Mouse (Mus musculus) adrenal gland, adult 18-20 months (tissue): Measurements from ENCODE around the gene Bcor. TPM values are rescaled to one million over a fixed set of nuclear protein-coding genes. Genes with fewer than 3 reads are reported as not detected.

Experiments used
- DNase-seq, 2 experiments: peaks; one replicate each; pipeline ENCODE4 v3.0.0; 2021 to 2022; ENCODE audit warnings: low spot score in 2 of 2
- total RNA-seq, 2 experiments: library from RNA; stranded (reverse); gene quantifications; 1 replicate in 1 of 2; 2 replicates in 1 of 2; pipeline ENCODE4 v1.2.3; 2021

Gene Bcor
- total RNA-seq, 2 experiments from 2014 or later, result 12.7 to 16.5 TPM

DNA sequence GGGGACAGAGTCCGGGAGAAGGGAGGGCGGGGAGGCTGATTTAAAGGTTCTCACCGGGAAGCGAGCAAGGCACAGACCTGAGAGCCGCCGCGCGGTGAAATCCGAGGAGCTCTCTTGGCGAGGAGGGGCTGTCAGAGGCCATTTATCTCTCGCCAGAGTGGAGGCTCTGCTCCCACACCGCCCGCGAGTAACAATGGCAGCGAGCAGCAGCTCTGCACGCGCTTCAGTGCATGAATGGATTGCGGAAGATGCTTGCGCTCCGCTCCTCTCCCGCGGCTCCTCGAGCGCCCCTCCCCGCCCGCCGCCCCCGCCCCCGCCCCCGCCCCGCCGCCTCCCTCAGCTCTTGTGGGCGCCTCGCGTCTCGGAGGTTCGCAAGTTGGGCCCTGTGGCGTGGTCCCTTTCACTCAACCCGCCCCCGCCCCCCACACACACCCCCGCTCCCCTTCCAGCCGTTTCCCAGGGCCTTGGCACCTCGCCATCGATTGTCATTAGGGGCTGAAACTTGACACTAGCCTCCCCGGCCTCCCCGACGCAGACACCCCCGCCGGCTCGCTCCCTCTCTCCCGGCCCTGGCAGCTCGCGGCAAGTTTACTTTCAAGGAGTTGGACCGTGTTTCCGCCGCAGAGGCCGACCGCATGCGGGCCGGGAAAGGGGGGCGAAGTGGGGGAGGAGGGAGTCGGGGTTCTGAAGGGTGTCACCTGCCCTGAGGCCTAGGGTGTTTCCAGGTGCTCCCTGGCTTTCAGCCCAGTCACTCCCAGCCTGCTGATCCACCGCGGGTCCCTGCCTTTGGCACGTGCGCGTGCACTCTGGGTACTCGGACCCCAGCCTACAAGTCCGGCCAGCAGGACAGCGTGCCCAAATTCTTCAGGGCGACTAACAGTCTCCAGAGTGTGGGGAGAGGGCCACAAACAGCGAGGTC, 31.7 kb downstream of the Bcor start:
- DNase-seq, result peak in 1 of 2 experiments; percentile 31

DNA sequence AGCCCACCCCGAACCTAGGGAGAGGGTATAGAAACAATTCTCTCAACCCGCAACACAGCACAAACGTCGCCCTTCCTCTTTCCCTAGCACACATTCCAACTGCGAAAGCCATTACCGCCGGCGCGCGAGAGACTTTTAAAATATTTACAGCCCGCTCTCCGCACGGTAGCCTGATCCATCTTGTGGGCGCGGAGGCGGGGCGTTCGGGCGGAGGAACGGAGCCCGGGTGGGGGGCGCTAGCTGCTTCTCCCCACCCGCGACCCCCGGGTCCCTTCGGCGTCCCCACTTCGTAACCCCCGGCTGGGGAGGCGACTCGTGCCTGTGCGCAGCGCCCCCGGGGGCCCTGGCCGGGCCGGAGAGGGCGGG, 32.4 kb downstream of the Bcor start:
- DNase-seq, result peak in 1 of 2 experiments; percentile 27

DNA sequence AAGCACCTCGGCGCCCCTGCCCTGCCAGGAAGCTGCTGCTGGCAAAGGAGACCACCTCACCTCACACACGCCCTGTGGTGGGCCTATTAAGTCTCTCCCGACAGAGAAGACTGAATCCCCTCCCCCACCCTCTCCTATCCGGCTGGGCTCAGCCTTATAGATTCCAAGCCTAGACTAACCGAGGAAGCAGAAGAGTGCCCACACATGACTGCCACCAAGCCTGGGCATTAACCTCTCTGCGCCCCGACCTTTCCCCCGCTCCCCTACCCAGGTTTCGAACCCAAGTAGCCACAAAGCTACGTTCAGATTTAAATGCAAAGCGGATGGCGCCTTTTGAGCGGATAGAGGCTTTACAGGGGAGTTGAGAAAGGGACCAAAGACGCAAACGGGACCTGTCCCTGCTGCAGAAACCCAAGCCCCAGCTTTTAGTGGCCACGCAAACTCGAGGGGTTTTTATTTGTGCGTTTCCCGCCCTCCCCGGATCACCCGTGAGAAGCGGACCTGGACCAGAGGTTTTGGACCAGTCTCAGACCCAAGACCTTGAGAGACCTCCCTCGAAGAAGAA, 33.0 kb downstream of the Bcor start:
- no peak for DNase-seq

DNA sequence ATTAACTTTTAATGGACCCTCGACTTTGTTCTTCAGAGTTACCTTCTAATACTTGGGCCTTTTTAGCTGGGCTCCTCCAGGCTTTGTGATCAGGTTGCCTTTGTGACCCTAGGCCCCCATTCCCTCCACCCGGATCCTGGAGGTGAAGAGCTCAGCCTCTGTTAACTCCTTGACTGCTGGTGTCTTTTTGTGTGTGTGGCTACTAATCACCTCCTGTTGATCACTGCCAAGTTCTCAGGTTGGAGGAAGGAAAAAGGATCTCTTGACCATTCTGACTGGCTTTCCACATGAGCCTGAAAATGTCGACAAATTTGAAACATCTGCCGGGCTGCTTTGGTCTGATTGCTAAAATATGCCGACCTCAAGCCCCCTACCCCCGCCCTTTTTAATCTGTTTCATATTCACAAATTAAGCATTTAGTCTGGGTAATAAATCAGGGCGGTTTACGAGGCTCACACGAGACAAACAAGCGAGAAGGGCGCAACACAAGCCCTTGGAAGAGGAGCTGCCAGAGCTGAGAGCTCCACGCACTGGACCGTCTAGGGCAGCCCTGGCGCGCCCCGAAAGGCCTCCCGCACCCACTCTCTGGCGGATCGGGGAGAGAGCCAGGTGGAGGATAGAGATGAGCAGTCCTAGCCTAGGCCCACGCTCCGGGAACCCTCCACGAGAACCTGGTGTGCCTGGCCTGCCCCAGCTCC, 33.6 kb downstream of the Bcor start:
- no peak for DNase-seq

DNA sequence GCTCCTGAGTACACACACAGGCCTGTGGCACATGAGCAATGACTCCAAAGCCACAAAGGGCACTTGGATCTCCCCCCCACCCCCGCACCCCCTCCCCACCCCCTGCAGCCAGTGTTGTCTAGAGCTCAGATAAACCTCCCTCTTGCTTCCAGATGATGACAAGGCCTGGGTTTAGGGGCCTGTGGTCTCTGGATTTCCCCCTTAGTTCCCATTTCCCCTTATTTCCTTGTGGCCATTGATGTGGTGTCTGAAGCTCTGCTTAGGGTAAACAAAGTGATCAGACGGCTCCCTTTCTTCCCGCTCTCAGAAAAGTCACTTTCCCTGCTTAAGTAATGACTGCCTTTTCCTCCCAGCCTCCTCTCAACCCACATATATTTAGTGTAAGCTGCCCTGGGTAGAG, 35.6 kb downstream of the Bcor start:
- no peak for DNase-seq

DNA sequence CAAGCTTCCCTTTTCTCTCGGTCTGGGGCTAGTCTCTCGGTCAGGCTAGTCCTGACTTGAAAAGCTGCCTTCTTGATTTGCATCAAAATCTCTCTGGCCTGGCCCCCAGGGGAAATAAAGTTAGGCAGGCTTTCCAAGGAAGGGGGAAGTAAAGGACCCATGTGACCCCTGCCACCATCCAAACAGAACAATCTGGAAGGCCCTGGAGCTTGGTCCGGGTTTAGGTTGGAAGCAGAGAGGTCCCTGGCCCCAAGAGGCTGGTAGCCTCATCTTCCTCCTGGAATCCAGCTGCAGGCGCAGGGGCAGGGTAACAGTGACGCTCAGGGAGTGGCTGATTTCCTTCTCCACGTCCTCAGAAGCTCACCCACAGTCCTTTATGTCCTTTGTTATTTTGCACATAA, 36.5 kb downstream of the Bcor start:
- no peak for DNase-seq

DNA sequence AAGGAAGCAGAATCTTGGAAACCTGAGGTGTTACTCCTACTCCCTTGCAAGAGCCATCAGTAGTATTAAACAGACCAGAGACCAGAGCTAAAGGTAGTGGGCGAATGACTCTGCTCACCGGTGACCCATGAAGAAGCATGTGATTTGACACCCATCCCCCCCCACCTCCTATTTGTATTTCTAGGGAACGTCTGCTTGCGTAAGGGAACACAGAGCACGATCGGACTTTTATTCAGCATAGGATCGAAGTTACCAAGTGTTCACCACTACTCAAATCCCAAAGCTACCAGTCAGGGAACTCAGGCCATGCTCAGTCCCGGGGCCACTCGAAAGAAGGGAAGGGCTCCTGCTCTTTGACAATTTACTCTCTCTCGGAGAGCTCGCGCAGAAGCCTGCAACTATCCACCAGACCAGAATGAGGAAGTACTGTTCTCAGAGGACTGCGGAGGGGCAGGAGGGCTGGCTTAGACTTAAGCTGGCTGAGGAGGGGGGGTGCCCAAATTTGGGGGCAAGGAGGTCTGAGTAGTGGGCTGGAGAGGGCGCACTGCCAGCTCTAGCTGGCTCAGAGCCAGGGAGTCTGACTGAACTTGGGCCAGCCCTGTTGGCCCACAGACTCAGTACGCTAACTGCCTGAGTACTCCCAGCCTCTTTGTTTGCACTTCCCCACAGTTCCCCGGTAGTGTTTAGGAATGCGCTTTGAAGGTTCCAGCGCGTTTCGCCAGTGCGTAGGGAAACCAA, 37.4 kb downstream of the Bcor start:
- DNase-seq, result no peak

DNA sequence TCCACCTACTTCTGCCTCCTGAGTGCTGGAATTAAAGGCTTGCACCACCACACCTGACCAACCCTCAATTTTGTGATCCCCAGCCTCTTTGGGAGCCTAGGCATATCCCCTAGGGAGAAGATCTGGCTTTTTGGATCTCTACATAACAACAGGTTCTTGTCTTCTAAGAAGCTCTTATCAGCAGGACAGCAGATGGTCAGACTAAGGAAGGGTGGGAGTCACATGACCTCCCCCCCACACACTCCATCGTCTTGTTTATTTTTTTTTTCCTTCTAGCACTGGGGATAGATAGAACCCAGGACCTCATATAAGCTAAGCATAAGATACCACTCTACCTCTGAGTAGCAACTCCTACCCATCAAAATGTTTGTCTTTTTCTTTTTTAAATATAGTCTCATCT, 40.7 kb downstream of the Bcor start:
- no peak for DNase-seq

DNA sequence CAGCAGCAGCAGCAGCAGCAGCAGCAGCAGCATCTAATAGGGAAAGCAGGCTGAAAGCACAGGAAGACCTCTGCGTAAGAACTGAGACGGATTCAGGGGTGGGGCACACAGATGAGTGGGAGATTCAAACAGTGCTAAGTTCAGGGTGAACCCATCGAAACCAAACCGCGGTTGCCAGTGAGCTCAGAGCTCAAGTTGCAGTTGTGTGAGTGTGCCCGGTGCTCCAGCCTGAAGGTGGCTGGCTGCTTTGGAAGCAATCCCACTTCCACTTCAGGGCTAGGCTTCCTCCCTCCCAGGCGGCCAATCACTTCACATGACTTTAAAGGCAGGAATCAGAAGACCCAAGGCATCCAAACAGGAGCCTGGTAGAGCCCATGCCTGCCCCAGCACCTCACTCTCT, 44.0 kb downstream of the Bcor start:
- DNase-seq, result no peak

DNA sequence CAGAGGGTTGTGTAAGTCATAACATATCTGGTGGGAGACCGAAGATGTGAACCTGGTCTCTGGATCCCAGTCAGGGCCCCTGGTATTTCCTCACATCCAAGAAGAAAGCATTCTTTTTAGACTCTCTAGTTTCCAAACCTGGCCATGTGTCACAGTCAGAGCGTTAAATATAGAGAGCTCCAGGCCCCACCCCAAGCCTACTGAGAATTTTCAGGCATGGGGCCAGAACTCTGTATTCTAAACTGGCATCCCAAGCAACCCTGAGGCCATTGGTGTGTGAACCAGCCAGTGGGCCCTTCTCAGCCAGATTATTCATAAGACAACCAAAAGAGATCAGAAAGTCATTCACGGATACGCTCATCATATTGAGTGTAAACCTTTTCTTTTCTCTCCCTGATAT, 48.0 kb downstream of the Bcor start:
- DNase-seq, result no peak

DNA sequence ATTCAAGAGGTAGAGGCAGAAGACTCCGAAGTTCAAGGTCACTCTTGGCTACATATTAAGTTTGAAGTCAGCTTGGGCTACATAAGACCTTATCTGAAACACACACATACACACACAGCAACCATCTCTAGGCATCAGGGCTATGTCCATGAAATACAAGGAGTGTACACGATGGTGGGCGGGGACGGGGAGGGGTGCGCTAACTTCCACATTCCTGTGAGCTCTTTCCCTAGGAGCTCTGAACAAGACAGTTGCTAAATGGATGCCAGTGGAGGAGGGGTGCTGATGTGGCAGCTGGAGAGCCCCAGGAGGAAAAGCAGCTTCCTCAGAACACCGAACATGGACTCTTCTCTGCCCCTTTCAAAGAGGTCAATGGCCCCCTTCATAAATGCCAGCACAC, 49.6 kb downstream of the Bcor start:
- no peak for DNase-seq

DNA sequence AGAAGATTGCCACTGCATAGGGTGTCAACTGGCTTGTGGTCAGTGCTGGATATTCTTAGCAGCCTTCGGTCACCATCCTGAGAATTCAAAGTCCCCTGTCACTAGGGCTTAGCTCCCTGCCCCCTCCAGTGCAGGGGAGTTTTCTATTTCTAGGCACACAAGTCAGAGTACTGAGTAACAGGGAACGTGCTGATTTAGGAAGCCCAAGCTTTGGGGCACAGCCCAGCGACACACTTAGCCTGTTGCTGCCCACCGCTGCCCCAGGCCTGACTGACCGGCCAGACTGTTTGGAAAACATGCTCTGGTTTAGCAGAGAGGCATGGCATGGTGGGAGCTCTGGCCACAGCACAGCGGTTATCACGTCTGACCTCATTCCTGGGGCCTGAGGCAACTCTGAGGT, 54.8 kb downstream of the Bcor start:
- DNase-seq, result no peak

DNA sequence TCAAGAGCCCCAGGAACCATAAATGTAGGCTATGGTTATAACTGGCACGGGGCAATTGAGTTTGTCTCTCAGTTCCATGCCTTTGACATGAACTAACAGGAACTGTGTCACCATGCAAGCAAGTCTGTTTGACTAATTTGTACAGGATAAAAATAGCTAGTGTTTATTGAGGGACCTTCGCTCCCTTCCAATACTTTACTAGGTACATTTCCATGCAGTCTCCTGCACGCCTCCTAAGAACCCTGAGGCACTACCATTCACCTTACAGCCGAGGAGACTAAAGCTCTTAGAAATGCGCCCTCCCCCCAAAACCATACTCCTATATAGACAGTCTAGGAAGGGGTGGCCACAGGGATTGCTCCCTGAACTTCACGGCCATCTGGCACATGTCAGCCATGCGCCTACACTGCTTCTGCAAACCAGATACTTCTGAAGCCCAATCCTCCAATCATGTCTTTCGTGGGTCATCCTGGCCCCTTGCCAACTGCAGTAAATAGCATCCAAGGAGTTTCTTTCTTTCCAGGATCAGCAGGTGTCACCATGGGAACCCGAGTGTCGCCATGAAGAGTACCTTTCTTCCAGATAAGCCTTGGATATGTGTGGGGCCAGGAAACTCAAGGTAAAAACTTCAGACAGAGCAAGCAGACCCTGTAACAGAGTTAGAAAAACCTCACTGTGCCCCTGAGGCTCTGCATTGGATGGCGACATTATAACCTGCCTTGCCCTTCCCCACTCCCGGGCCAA, 63.2 kb downstream of the Bcor start:
- no peak for DNase-seq

DNA sequence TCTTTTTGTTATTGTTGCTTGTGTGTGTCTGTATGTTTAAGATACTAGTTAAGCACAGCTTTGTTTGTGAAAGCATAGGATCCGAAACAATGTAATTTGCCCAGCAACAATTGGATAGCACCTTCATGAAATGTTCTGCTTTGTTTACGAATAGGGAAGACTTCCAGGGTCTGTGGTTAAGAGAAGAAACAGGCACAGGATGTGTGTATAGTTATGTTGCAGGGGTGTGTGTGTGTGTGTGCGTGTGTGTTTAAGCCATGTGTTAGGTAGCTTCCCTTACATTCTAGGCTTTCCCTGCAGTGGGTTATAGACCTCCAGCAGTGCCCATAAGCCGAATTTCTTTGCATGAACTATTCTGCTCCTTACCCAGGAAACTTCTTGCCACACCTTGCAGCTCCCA, 66.8 kb downstream of the Bcor start:
- no peak for DNase-seq

DNA sequence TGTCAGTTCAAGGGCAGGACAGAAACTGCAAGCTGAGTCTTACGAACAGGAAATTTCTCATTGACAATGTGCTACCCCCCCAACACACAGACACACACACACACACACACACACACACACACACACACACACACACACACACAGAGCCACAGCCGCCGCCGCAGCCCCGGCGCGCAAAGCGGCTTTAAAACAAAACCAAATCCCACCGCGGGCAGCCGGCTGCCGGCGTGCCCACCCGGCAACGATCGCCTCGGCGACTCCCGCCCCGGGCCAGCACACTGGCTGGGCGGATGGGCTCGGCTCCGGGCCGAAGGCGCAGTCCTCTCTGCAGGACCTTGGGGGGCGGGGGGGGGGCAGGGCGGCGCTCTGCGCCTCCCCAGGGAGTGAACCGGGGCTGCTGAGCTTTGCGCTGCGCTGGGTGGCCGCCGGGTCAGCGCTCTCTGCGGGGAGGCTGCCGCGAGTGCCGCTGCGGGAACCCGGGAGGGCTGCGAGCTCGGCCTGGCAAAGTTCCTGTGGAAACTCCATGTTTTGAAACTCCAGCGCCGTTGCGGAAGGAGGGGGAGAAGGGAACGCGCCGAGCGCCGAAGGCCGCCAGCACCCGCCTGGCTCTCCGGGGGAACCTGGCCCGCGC, 68.6 kb downstream of the Bcor start:
- peak; percentile 52 to 53 for DNase-seq

DNA sequence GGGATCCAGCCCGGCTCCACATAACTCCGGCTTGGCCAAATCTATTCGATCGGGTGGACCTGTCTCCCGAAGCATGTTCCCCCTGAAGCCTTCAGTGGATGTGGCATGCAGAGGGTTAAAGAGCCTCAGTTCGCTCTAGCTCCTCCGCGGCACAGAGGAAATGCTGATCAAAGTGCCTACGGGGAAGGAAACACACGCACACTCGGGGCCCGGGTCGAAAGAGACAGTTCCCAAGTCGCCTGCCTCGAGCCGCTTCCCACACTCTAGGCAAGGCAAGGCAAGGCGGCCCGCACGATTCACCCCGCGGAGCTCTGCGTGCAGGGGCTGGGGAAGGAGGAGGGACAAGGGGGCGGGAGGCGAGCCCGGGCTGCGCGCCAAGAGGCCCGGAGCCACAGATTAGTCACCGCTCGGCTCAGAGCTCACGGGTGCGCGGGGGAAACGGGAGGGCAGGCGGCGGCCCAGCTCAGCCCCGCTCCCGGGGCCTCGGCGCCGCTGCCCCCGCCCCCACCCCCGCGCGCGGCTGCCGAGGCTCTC, 69.2 kb downstream of the Bcor start:
- peak; percentile 65 to 72 for DNase-seq

DNA sequence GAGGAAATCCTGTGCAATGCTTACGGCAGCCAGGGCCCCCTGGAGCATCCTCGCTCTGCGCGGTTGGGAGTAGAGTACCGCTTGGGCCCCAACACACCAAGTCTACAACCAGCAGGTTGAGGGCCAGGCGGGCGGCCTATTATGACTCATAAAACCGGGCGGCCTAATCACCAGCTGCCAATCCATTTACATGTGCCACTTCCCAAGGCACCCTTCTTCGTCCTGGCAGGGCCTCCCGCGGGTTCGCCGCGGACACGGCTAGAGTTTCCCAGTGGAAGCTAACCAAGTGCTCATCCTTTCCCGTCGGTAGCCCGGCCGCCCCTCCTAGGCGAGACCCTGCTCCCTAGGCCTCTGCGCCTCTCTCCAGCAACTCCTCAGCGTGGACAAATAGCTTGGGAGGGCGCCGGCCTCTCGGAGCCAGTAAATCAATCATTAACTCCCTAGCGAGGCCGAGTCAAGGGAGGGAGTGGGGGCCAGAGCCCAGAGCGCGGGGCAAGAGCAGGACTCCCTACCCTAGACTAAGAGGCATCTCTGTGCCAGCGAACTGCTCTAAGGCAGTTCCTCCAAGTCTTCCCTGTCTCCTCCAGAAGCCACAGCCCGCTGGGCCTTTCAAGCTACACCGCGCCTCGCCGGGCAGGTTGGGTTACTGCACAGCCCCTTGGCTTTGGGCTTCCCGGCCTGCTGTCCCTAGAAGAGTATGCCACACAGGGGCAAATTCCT, 69.8 kb downstream of the Bcor start:
- peak; percentile 34 to 40 for DNase-seq

DNA sequence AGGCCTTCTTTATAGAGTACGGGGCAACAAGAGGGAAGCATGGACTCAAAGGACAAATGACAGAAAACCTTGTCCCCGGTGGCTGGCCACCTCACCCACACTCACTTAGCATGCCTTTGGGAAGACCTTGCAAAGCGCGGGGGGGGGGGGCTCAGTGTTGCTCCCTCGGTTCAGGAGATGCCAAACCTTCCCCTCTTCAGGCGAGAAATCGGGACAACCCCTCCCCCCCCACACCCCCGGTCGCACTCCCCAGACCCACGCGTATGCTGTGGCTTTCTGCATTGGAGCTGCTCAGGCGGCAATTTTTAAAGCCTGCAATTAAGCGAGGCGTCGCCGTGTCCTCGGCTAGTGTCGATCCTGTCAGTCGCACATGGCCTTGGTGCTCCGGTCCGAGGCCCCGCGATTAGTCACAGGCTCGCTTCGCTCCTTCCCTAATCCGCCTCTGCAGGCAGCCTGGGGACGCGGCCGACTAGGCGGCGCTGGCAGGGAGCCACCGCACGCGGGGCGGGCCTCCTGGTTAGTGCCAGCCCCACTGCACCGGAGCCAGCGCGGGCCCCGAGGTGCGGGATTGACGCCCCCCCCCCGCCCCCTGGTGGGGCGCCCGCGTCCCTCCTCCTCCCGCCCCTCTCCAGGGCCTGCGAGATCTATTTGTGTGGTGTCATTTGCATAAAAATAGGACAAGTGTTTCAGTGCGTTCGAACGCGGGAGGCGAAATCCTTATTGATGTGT, 70.6 kb downstream of the Bcor start:
- peak; percentile 61 to 63 for DNase-seq

DNA sequence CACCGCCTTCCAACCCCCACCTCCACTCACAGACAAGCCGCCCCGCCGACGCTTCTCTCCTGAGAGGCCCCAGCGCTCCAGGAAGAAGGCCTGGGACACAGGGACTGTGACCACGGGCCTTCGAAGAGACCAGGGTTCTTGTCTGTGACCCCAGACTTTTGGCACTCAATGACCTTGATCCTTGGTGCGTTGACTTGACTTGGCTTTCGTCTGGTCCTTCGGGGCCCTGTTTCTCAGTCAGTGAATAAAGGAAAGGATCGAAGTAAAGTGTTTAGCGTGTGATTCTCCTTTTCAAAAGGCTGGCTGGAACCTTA, 71.2 kb downstream of the Bcor start:
- no peak for DNase-seq
